ENCODE assay signal across 15 mouse cellular contexts in the genomic region with DNA sequence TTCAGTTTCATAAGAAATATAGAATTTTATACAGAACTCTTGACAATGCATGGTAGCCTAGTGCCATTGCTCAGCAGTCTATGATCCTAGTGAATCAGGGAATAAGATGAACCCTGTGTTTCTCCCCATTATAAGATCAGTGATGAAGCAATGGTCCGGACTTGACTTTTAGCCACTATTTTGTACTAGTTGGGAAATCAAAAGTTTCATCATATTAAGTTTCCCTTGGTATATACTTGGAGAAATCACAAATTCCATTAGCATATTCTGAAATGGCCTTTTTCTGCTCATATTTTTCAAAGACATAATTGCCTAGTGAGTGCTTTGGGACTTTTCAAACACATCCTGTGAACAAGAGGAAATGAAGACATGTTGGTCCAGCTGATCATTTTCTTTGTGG. TPM values are rescaled to one million over a fixed set of nuclear protein-coding genes. Genes with fewer than 3 reads are reported as not detected.
"Had no signal": no experiment of that assay in that cellular context is flagged by ENCODE, and none has a peak within 500 bp of the region (broad histone marks: within the 10 kb centered on the region; RNA-seq: fewer than 3 reads in every experiment).

A gene (plus strand): TSS at position 260 of the 400 bp plus-strand sequence.

- H3K4me3 ChIP-seq: left cerebral cortex, adult 2 months; liver, embryonic 13.5 days; midbrain, embryonic 13.5 days had no signal

- H3K4me1 ChIP-seq: liver, embryonic 13.5 days; midbrain, embryonic 13.5 days had no signal

- H3K27ac ChIP-seq: left cerebral cortex, adult 2 months; liver, embryonic 13.5 days; midbrain, embryonic 13.5 days had no signal

- H3K4me2 ChIP-seq: liver, embryonic 13.5 days; midbrain, embryonic 13.5 days had no signal

- H3K27me3 ChIP-seq: liver, embryonic 13.5 days; midbrain, embryonic 13.5 days had no signal

- H3K9ac ChIP-seq: liver, embryonic 13.5 days; midbrain, embryonic 13.5 days had no signal

- DNase-seq: kidney, adult 9 months; kidney, postnatal 14 days; kidney, postnatal 4 days; layer of hippocampus, postnatal 36 days; liver, embryonic 13.5 days; lung, adult 2 months; lung, postnatal 14 days; lung, postnatal 4 days; thymus, postnatal 25 days had no signal

- H3K9me3 ChIP-seq: liver, embryonic 13.5 days; midbrain, embryonic 13.5 days had no signal

- ATAC-seq: midbrain, embryonic 13.5 days had no signal

- H3K36me3 ChIP-seq: liver, embryonic 13.5 days; midbrain, embryonic 13.5 days had no signal

RNA-seq across cellular contexts. Expression of the gene that starts here (rescaled TPM):
- total RNA-seq: megakaryocyte progenitor cell, adult 5-6 weeks had no signal
- polyA plus RNA-seq: liver, adult 2 months; liver, embryonic 13.5 days; liver, embryonic 16.5 days; small intestine, adult 2 months had no signal
